Mouse (Mus musculus): Measurements from ENCODE around the gene Aff1. TPM values are rescaled to one million over a fixed set of nuclear protein-coding genes. Genes with fewer than 3 reads are reported as not detected.

Aff1 gene
- total and polyA plus RNA-seq, 3 experiments: 10.5 to 46.9 (median 37.4) TPM

- TF ChIP-seq POLR2A (IDR thresholded peaks at IDR 0.05; ENCODE audit: insufficient read depth, low read depth, low read length): no peak
- no peak for TF ChIP-seq EP300 (IDR thresholded peaks at IDR 0.05; ENCODE audit: insufficient read depth, low read depth, low read length)
- TF ChIP-seq CTCF (IDR thresholded peaks at IDR 0.05): no peak
- no peaks in the 10 kb centered on the region for H3K79me2 ChIP-seq (replicated peaks; ENCODE audit: control insufficient read depth, insufficient read depth, low read length)
- WGBS: 74% methylated on average over 3 of the region's 3 CpGs
- H3K9ac ChIP-seq (ENCODE audit: low read depth, low read length): no peak overlapping the region
- intact Hi-C loops (cut with DNase I): loop anchor here (2.0 kb wide), 1 partner anchor 163 kb away; no protein-coding TSS in a partner anchor
- no peaks in the 10 kb centered on the region for H3K27me3 ChIP-seq (ENCODE audit: control insufficient read depth, insufficient read depth, low read length)
- H3K36me3 ChIP-seq (ENCODE audit: control insufficient read depth, insufficient read depth, low read length): no peaks in the 10 kb centered on the region
- H3K4me1 ChIP-seq (ENCODE audit: control insufficient read depth, insufficient read depth, low read length): no peaks in the 10 kb centered on the region
- no peak overlapping the region for H3K27ac ChIP-seq
- no peak overlapping the region for H3K4me3 ChIP-seq
- DNase-seq: no peak
Observed at GRCm38 (mm10) chr5:103681824-103682223, 10.3 kb upstream of the Aff1 start.

- WGBS: 36% methylated on average over 5 of the region's 5 CpGs
- H3K9ac ChIP-seq (ENCODE audit: low read depth, low read length): no peak overlapping the region
- no peak for TF ChIP-seq POLR2A (IDR thresholded peaks at IDR 0.05; ENCODE audit: insufficient read depth, low read depth, low read length)
- TF ChIP-seq EP300 (IDR thresholded peaks at IDR 0.05; ENCODE audit: insufficient read depth, low read depth, low read length): no peak
- no peak for TF ChIP-seq CTCF (IDR thresholded peaks at IDR 0.05)
- intact Hi-C loops (cut with DNase I): loop anchor here (5.0 kb wide), 1 partner anchor 83 kb away; no protein-coding TSS in a partner anchor
- no peaks in the 10 kb centered on the region for H3K36me3 ChIP-seq (ENCODE audit: control insufficient read depth, insufficient read depth, low read length)
- H3K4me1 ChIP-seq (ENCODE audit: control insufficient read depth, insufficient read depth, low read length): no peaks in the 10 kb centered on the region; the same call in 1 of the 2 replicates
- H3K79me2 ChIP-seq (replicated peaks; ENCODE audit: control insufficient read depth, insufficient read depth, low read length): no peaks in the 10 kb centered on the region
- peak in 1 of 2 experiments; percentile 26 for DNase-seq
- no peaks in the 10 kb centered on the region for H3K27me3 ChIP-seq (ENCODE audit: control insufficient read depth, insufficient read depth, low read length)
- H3K4me3 ChIP-seq: no peak overlapping the region
- H3K27ac ChIP-seq: no peak overlapping the region
Observed at GRCm38 (mm10) chr5:103689645-103690044, 2.5 kb upstream of the Aff1 start.

- no peak for TF ChIP-seq EP300 (IDR thresholded peaks at IDR 0.05; ENCODE audit: insufficient read depth, low read depth, low read length)
- no peak for TF ChIP-seq CTCF (IDR thresholded peaks at IDR 0.05)
- no peak for TF ChIP-seq POLR2A (IDR thresholded peaks at IDR 0.05; ENCODE audit: insufficient read depth, low read depth, low read length)
- Histone ChIP-seq H3K27me3 (ENCODE audit: control insufficient read depth, insufficient read depth, low read length) (no peaks in the 10 kb centered on the region), H3K79me2 (replicated peaks; ENCODE audit: control insufficient read depth, insufficient read depth, low read length) (no peaks in the 10 kb centered on the region), H3K36me3 (ENCODE audit: control insufficient read depth, insufficient read depth, low read length) (no peaks in the 10 kb centered on the region), H3K4me1 (ENCODE audit: control insufficient read depth, insufficient read depth, low read length) (no peaks in the 10 kb centered on the region; the same call in 1 of the 2 replicates), H3K9ac (ENCODE audit: low read depth, low read length) (no peak overlapping the region), H3K4me3 (no peak overlapping the region), H3K27ac (no peak overlapping the region)
- intact Hi-C loops (cut with DNase I): loop anchor here (5.0 kb wide), 1 partner anchor 82 kb away; no protein-coding TSS in a partner anchor
- no peak for DNase-seq
- WGBS: 86% methylated on average over 8 of the region's 8 CpGs
Observed at GRCm38 (mm10) chr5:103690190-103690589, 2.0 kb upstream of the Aff1 start.

GRCm38 (mm10) chr5:103691171-103691570, 1.0 kb upstream of the Aff1 start:
- Histone ChIP-seq H3K27ac (peak overlapping the region; percentile 96), H3K36me3 (ENCODE audit: control insufficient read depth, insufficient read depth, low read length) (no peaks in the 10 kb centered on the region), H3K9ac (ENCODE audit: low read depth, low read length) (no peak overlapping the region), H3K27me3 (ENCODE audit: control insufficient read depth, insufficient read depth, low read length) (no peaks in the 10 kb centered on the region), H3K4me1 (ENCODE audit: control insufficient read depth, insufficient read depth, low read length) (no peaks in the 10 kb centered on the region; the same call in 1 of the 2 replicates), H3K79me2 (replicated peaks; ENCODE audit: control insufficient read depth, insufficient read depth, low read length) (no peaks in the 10 kb centered on the region), H3K4me3 (peak overlapping the region; percentile 99)
- no peak for TF ChIP-seq EP300 (IDR thresholded peaks at IDR 0.05; ENCODE audit: insufficient read depth, low read depth, low read length)
- peak; percentile 63 for TF ChIP-seq CTCF (IDR thresholded peaks at IDR 0.05)
- no peak for TF ChIP-seq POLR2A (IDR thresholded peaks at IDR 0.05; ENCODE audit: insufficient read depth, low read depth, low read length)
- intact Hi-C loops (cut with DNase I): loop anchor here (5.0 kb wide), 1 partner anchor 81 kb away; no protein-coding TSS in a partner anchor
- no peak for DNase-seq

GRCm38 (mm10) chr5:103692531-103693040, 412 bp downstream of the Aff1 start:
- Histone ChIP-seq H3K27ac (peak overlapping the region; percentile 96), H3K79me2 (replicated peaks; ENCODE audit: control insufficient read depth, insufficient read depth, low read length) (no peaks in the 10 kb centered on the region), H3K4me1 (ENCODE audit: control insufficient read depth, insufficient read depth, low read length) (peaks cover 2% of the 10 kb centered on the region), H3K9ac (ENCODE audit: low read depth, low read length) (peak overlapping the region; percentile 91), H3K4me3 (peak overlapping the region; percentile 99), H3K36me3 (ENCODE audit: control insufficient read depth, insufficient read depth, low read length) (no peaks in the 10 kb centered on the region), H3K27me3 (ENCODE audit: control insufficient read depth, insufficient read depth, low read length) (no peaks in the 10 kb centered on the region)
- DNase-seq: peak; percentile 67 to 71
- under 1% methylated on average over 34 of the region's 34 CpGs for WGBS
- intact Hi-C loops (cut with DNase I): loop anchor here (2.0 to 5.0 kb wide), 2 partner anchors 60 to 80 kb away; no protein-coding TSS in a partner anchor
- no peak for TF ChIP-seq EP300 (IDR thresholded peaks at IDR 0.05; ENCODE audit: insufficient read depth, low read depth, low read length)
- TF ChIP-seq POLR2A (IDR thresholded peaks at IDR 0.05; ENCODE audit: insufficient read depth, low read depth, low read length): no peak
- TF ChIP-seq CTCF (IDR thresholded peaks at IDR 0.05): no peak

- 1% methylated on average over 28 of the region's 28 CpGs for WGBS
- peak overlapping the region; percentile 96 for H3K27ac ChIP-seq
Observed at GRCm38 (mm10) chr5:103693041-103693641, 967 bp downstream of the Aff1 start.

More at GRCm38 (mm10) chr5:103693041-103693641, 967 bp downstream of the Aff1 start:
- H3K27me3 ChIP-seq (ENCODE audit: control insufficient read depth, insufficient read depth, low read length): no peaks in the 10 kb centered on the region
- peak overlapping the region; percentile 91 for H3K9ac ChIP-seq (ENCODE audit: low read depth, low read length)
- H3K4me1 ChIP-seq (ENCODE audit: control insufficient read depth, insufficient read depth, low read length): peaks cover 4% of the 10 kb centered on the region
- intact Hi-C loops (cut with DNase I): loop anchor here (2.0 to 5.0 kb wide), 2 partner anchors 60 to 79 kb away; no protein-coding TSS in a partner anchor
- H3K4me3 ChIP-seq: peak overlapping the region; percentile 99
- peak; percentile 55 to 69 for DNase-seq
- no peak for TF ChIP-seq POLR2A (IDR thresholded peaks at IDR 0.05; ENCODE audit: insufficient read depth, low read depth, low read length)
- no peak for TF ChIP-seq CTCF (IDR thresholded peaks at IDR 0.05)
- TF ChIP-seq EP300 (IDR thresholded peaks at IDR 0.05; ENCODE audit: insufficient read depth, low read depth, low read length): no peak
- no peaks in the 10 kb centered on the region for H3K79me2 ChIP-seq (replicated peaks; ENCODE audit: control insufficient read depth, insufficient read depth, low read length)
- peaks cover 2% of the 10 kb centered on the region; the same call in 1 of the 2 replicates for H3K36me3 ChIP-seq (ENCODE audit: control insufficient read depth, insufficient read depth, low read length)
